In the genomic region with DNA sequence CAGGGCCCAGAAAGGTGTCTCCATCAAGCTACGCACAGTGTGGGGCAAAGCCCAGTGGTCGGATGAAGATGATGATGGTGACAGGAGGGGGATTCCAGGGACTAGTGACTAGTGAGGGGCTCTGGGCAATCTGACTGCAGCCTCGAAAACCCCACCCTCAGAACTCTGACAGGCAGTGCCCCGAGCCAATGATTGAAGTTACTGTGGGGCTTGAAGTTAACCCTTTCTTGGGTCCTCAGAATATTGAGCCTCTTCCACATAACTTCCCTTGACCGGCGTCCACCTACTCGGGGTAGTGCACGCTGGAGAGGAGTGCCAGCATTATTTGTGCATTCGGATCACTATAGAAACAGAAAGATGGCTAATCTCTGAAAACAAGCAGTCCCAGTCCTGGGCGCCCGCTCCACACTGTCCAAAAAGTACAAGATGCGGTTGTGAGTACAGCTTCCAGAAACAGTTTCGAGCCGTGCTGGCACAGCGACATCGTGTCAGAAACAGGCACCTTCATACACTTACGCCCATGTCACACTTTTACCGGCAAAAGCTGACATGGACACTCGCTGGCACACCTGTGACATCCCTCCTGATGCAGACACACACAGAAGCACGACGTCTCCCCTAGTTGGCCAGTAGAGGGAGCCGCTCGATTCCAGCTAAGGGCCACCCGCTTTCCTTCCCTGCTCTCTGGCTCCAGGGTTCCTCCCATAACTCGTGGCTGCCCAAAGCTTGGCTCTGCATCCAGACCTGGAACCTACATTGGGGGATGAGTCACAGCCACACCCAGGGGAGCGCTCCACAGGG, we compare ENCODE assay signal across 8 mouse cellular contexts. TPM values are rescaled to one million over a fixed set of nuclear protein-coding genes. Genes with fewer than 3 reads are reported as not detected.
DNase-seq lines count a peak whose midpoint lies in the region; ATAC-seq lines count a peak whose summit lies in the region.

No protein-coding gene starts in this region.

- H3K36me3 ChIP-seq in hindbrain, embryonic 15.5 days, result no peaks in the 10 kb centered on the region

- WGBS in hindbrain, embryonic 15.5 days, result under 1% methylated on average over 26 of the region's 26 CpGs

- peak; percentile 52 for ATAC-seq in hindbrain, embryonic 15.5 days (ENCODE audit: low FRiP score, low read depth)

- H3K27ac ChIP-seq in hindbrain, embryonic 15.5 days (replicated peaks), result peak overlapping the region; percentile 98

- no peaks in the 10 kb centered on the region for H3K27me3 ChIP-seq in hindbrain, embryonic 15.5 days

- peak overlapping the region; percentile 74 for H3K9ac ChIP-seq in hindbrain, embryonic 15.5 days

- H3K4me3 ChIP-seq in hindbrain, embryonic 15.5 days, result peak overlapping the region; percentile 70

- H3K9me3 ChIP-seq in hindbrain, embryonic 15.5 days, result no peaks in the 10 kb centered on the region

- peak overlapping the region; percentile 91 for H3K4me2 ChIP-seq in hindbrain, embryonic 15.5 days

- peak; percentile 76 for DNase-seq in T-cell, adult 2 months (ENCODE audit: low spot score)
- DNase-seq in cerebellum, postnatal 25 days, result peak; percentile 92 to 93
- DNase-seq in frontal cortex, postnatal 36 days (ENCODE audit: low spot score in 2 of 2), result peak; percentile 90 to 91
- peak; percentile 83 for DNase-seq in left cerebral cortex, adult 11 months (ENCODE audit: low spot score)
- DNase-seq in lung, postnatal 36 days, result peak; percentile 93
- DNase-seq in retina, postnatal 1 day, result peak; percentile 94
- peak; percentile 91 for DNase-seq in urinary bladder, postnatal 14 days (ENCODE audit: low spot score)

- H3K4me1 ChIP-seq in hindbrain, embryonic 15.5 days (replicated peaks), result peaks cover 44% of the 10 kb centered on the region

RNA-seq across cellular contexts. Expression of gene Bcl9l, which starts 2.8 kb away (rescaled TPM):
- polyA plus RNA-seq in hindbrain, embryonic 15.5 days (2015; fragmentation: Nextera tagmentation; extraction: Ambion mirVana), result 10.7 and 11.9 TPM in 2 replicates

RNA-seq across cellular contexts. Expression of gene Upk2, which starts 25.1 kb away (rescaled TPM):
- not detected in 2 replicates for polyA plus RNA-seq in hindbrain, embryonic 15.5 days (2015; fragmentation: Nextera tagmentation; extraction: Ambion mirVana)

RNA-seq across cellular contexts. Expression of gene Foxr1, which starts 38.9 kb away (rescaled TPM):
- polyA plus RNA-seq in hindbrain, embryonic 15.5 days (2015; fragmentation: Nextera tagmentation; extraction: Ambion mirVana), result not detected in 2 replicates

Comparison
In these comparisons a context has a peak if more than half of its experiments do, and no peak if none do; other contexts are left out.
1. Peak in every context shown above with its lines: DNase-seq, ATAC-seq, H3K4me3 ChIP-seq and H3K27ac ChIP-seq.